Mouse (Mus musculus): Measurements from ENCODE around the gene Trim2.
A peak's percentile ranks its signal among the peaks of the same experiment; 100 is the strongest.

The Trim2 gene

GRCm38 (mm10) chr3:84191141-84191881 is 115.4 kb downstream of the Trim2 start:
- DNase-seq (ENCODE audit: low read depth, low spot score): peak; percentile 51

DNA sequence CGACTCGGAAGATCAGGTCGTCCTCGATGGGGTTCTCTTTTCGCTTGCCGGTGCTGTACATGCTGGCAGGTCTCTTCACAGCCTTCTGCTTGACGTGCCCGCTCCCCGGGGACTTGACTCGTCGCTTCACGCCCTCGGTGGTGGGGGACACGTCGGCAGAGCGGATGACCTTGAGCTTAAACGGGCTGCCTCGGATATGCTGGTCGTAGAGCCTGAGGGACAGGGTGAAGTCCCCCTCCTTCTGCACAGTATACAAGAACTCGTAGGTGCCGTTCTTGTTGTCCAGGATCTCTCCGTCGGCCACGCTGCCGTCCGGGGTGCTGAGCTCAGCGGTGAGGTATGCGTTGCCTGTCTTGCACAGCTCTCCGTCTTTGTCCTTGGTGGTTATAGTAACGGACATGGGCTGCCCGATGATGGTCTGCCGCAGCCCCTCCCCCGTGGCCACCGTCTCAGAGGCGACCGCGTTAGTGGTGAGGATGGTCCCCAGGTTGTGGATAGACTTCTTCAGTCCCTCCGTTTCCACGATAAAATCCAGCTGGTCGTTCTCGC is 116.1 kb downstream of the Trim2 start:
- no peak for DNase-seq (ENCODE audit: low read depth, low spot score)

- DNase-seq (ENCODE audit: low read depth, low spot score): no peak
Measured at GRCm38 (mm10) chr3:84189629-84190173, 117.0 kb downstream of the Trim2 start.

GRCm38 (mm10) chr3:84181717-84182116 is 125.0 kb downstream of the Trim2 start:
- no peak for DNase-seq (ENCODE audit: low read depth, low spot score)

DNA sequence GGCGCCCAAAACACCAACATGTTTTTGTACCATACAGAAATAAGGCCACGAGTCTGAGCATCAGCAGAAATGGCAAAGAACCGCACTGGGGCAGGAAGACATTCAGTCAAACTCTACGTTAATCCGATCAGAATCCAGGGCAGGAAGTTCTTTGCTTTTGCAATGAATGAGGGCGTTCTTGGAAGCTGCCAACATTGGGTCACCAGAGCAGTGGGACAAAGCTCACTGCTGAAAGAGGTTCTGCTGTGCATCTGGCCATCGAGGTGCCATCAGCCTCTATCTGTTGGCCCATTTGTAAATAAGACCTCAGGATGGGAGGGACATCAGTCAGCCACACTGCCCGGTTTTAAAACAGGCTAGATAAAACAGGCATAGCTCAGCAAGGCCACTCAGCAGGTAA is 125.6 kb downstream of the Trim2 start:
- DNase-seq (ENCODE audit: low read depth, low spot score): no peak

DNA sequence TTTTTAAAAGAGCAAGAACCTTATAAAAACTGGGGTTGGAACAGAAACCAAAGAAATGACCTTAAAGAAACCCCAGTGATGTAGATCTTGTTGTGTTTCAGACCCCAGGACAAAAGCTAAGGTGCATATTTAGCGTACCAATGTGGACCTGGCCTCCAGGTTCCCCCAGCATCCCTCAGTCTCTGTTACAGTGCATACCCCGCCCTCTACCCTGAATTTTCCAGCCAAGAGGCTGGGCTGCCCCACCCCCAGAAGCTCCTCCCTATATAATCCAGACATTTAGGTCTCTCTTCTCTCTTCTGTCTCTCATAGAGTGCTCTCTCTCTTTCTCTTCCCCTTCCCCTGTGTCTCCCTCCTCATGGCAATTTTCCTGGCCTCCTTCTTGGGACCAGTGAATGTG is 126.4 kb downstream of the Trim2 start:
- DNase-seq (ENCODE audit: low read depth, low spot score): no peak

DNA sequence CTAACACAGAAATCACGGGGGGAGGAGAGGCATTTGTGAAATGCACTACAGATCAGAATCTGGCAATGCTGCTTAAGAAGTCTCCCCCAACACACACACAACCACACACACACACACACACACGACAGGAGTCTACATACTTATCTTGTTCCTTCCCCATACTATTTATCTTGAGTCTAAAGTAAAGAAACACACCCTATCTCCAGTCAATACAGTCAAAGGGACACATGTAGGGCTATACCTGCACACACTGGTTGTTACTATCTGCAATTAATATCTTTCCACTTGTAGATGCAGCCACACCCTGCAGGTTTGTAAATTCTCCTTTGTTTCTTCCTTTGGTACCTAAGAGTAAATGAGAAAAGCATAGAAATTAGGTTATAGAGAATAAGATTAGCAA is 128.8 kb downstream of the Trim2 start:
- no peak for DNase-seq (ENCODE audit: low read depth, low spot score)

DNA sequence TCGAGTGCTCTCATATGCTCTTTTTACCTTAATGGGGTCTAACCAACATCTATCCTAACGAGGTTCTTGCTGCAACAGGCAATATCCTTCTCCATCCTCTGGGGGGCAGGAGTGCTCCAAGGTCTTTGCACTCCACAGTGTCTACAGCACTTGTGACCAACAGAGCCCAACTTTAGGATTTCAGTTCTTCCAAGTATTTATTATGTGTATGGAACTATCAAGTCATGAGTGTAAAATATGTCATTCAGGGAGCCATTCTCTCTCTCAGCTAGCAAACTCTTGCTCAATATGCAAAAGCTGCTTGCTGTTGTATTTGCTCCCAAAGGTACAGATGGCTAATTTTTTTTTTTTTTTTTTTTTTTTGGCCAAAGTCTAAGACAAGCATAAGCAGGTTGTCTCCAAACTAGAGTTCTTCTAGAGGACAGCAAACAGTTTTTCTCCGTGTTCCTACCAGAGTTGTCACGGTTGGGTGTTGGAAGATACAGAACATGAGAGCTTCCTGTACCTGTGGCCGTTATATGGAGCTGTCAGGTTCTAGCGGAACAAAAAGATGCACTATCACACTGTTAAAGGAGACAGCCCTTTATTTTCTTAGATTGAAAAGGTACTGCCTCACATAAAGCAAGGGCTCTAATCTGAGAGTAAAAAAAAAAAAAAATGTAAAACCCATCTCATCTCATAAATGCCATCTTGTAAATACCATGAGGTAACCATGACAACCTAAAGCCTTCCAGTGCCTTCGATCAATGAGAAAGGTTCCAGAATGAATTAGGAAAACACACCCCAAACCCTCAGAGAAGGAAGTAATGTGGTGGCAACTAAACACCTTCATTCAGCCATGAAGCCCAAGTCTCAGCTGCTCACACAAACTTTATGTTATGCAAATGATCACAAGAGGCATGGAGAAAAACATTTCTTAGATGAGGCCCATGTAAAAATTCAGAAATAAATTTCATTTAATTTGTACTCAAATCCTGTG is 131.1 kb downstream of the Trim2 start:
- DNase-seq (ENCODE audit: low read depth, low spot score): peak; percentile 88

DNA sequence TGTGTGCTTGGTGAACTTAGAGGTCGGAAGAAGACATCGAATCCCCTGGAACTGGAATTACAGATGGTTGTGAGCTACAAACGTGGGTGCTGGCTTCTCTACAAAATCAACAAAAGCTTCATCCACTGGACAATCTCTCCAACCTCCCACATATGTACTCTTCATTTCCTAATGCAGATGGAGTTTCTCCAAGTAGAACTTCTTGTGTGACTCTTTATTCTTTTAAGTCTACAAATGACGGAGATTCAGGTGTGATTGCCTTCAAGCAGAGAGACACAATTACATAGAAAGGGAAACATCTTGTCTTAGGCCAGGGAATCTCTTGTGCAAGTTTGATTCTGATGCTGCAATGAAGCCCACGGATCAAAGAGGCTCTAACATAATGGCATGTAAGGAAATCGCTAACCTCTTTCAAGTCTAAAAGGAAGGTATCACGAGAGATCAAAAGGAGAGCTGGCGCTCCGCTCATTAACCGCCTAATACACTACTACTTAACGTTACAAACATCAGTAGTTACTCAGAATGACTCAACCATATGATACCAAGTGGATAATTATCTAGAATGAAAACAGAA is 133.0 kb downstream of the Trim2 start, which contains the start of gene Gm6525:
Gm6525 (plus strand) TSS at position 524 of the 574 bp plus-strand sequence.
- no peak for DNase-seq (ENCODE audit: low read depth, low spot score)

DNA sequence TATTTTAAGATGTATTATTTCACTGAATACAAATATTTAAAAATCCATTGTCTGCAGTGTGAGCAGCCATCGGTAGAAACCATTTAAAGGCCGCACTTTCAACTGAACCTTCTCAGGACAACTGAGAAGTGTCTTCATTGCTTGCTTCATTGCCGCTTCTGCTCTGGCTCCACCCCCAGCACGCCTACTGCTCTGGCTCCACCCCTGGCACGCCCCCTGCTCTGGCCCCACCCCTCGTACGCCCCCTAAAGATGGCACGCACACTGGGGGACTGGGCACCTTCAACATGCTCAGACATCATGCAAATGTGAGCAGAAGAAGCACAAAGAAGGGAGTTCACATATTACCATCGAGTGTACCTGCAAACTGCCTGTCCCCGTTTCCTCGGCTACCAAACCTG is 134.3 kb downstream of the Trim2 start:
- no peak for DNase-seq (ENCODE audit: low read depth, low spot score)

GRCm38 (mm10) chr3:84169393-84170005 is 137.2 kb downstream of the Trim2 start:
- DNase-seq (ENCODE audit: low read depth, low spot score): no peak

GRCm38 (mm10) chr3:84168943-84169342 is 137.7 kb downstream of the Trim2 start:
- no peak for DNase-seq (ENCODE audit: low read depth, low spot score)

DNA sequence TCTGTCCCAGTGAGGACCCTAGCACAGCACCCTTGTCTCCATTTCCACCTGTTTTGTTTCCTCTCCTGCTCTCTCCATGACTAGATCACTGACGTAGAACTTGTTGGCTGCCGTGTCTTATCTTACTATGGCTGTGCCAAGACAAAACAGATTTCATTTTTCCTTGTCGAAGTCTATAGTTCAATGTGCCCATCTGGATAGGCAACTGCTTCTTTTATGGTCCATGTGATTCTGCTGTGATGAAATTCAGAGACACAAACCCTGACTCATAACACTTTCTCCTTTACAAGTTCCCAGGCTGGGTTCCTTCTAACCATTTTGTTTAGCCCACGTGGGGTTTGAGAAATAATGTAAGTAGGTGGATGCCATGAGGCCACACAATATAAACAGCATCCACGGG is 140.6 kb downstream of the Trim2 start:
- DNase-seq (ENCODE audit: low read depth, low spot score): peak; percentile 50

GRCm38 (mm10) chr3:84165391-84165790 is 141.3 kb downstream of the Trim2 start:
- no peak for DNase-seq (ENCODE audit: low read depth, low spot score)

DNA sequence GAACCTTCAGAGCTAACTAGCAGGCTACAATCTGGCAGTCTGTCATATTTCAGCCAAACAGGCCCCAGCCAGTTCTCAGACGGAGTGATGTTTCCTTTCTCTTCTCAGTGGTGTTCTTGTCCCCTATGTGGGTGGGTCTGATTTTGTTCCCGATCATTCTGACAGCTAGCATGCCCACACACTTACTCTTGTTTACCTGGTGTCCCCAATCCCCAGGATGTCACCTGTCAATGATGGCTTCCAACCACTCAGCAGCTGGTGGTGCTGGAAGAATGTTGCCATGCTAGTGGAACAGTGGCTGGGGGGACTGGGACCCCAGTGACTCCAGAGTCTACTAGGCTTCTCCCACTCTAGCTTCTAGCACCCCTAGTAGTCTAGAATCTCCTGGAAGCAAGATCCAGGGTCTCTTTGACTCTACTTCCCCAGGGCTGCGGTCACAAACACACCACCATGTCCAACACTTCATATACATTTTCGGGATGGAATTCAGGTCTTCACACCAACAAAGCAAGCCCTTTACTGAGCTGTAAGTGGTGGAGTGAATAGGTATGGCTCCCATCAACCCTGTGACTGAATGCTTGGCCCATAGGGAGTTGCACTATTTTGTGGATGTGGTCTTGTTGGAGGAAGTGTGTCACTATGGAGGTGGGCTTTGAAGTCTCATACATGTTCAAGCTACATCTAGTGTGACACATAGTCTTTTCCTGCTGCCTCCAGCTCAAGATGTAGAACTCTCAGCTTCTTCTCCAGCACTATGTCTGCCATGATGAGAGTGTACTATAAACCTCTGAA is 148.9 kb downstream of the Trim2 start:
- no peak for DNase-seq (ENCODE audit: low read depth, low spot score)

DNA sequence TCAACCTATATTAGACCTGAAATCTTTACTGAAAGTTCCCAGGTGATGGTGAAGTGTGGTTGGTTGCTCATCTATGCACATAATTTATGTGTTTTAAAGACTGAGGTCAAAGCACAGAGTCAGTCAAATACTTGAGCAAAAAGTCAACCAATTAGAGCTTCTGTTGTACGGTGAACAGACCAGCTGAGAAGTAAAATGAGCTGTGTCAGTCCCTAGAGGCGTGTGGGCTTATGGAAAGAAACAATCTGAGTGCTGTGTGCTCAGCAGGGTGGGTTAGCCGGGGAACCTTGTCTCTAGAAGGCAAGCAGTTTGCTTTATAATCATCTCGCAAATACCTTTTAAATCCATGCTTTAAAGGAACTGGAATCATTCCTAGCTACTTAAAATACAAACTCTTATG is 149.7 kb downstream of the Trim2 start:
- no peak for DNase-seq (ENCODE audit: low read depth, low spot score)

GRCm38 (mm10) chr3:84156105-84156504 is 150.6 kb downstream of the Trim2 start:
- no peak for DNase-seq (ENCODE audit: low read depth, low spot score)

DNA sequence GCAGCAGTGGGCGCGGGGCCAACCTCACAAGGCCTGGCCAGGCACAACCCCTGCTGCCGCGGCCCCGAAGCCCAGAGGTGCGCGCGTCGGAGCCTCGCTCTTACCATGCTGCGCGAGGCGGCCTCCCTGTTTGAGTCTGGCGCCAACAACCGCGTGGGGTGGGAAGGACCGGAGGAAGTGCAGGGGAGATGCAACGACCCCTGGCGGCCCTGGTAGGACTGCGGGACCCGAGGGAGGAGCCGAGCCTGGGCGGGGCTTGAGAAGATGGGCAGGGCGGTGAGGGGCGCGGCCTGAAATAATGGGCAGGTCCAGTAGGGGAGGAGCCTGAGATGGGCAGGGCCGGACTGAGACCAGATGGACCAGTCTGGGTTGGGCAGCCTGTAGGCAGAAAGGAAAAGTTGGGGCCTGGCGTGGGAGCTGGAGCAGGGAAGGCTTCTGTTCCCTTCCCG is 151.1 kb downstream of the Trim2 start, which contains the start of gene Mnd1:
Mnd1 (minus strand) TSS at position 229 of the 449 bp plus-strand sequence.
- DNase-seq (ENCODE audit: low read depth, low spot score): peak; percentile 96

- DNase-seq (ENCODE audit: low read depth, low spot score): no peak
Measured at GRCm38 (mm10) chr3:84155146-84155545, 151.5 kb downstream of the Trim2 start.

DNA sequence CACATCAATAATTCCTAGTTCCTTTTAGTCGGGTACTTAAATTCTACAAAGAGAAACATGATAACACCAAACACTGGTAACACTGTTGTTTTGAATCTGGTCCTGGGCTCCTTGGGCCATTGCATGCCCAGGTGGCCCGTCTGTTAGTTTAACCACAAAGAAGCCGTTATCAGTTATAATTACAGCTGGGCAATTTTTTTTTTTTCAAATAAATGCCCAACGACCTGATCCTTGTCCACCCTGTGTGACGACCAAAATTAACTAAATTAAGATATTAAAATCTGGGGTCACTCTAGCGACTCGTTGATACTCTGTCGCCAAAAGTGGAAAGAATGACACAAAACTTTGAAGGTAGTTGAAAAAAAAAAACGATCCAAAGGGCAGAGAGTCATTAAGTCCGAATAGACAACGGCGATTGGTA is 151.9 kb downstream of the Trim2 start:
- no peak for DNase-seq (ENCODE audit: low read depth, low spot score)
